Mouse (Mus musculus) G1E-ER4 (cell line): ENCODE data around the gene Vmn1r196. TPM values are rescaled to one million over a fixed set of nuclear protein-coding genes. Genes with fewer than 3 reads are reported as not detected.
"Not testable (repeated sequence)": the region's sequence is repeated elsewhere in the genome, so short reads cannot be mapped to it uniquely, and the experiment has no call there.

Experiments used
- GATA1 ChIP-seq: IDR thresholded peaks from one replicate; pipeline ENCODE4 v1.8.0; 2012; ENCODE audit warnings: low read length, inconsistent platforms
- polyA plus RNA-seq: library from polyadenylated mRNA; stranded (reverse); fragments of >175 nt; gene quantifications from 2 replicates; pipeline ENCODE4 v1.2.3, GENCODE M21; 2012

Vmn1r196 gene
- not detected in 2 replicates for polyA plus RNA-seq

- no peak for TF ChIP-seq GATA1
Observed at GRCm38 (mm10) chr13:22289620-22290019, at the start of gene Vmn1r196. Vmn1r196 (plus strand) TSS chr13:22289920.

GRCm38 (mm10) chr13:22243915-22244314 is 45.8 kb upstream of the Vmn1r196 start, which contains the start of gene Vmn1r194:
Vmn1r194 (plus strand) TSS chr13:22244215.
- TF ChIP-seq GATA1 = no peak

GRCm38 (mm10) chr13:22270222-22270621 is 19.5 kb upstream of the Vmn1r196 start, which contains the start of gene Vmn1r195:
Vmn1r195 (plus strand) TSS chr13:22270522.
- TF ChIP-seq GATA1 = not testable (repeated sequence)

- no peak for TF ChIP-seq GATA1
Observed at GRCm38 (mm10) chr13:22271721-22272120, 18.0 kb upstream of the Vmn1r196 start.

- no peak for TF ChIP-seq GATA1
Observed at GRCm38 (mm10) chr13:22284578-22284977, 5.1 kb upstream of the Vmn1r196 start.

- TF ChIP-seq GATA1 = no peak
Observed at GRCm38 (mm10) chr13:22315361-22315760, 25.6 kb downstream of the Vmn1r196 start.

- TF ChIP-seq GATA1 = no peak
Observed at GRCm38 (mm10) chr13:22317366-22317765, 27.6 kb downstream of the Vmn1r196 start.

GRCm38 (mm10) chr13:22320091-22320490 is 30.4 kb downstream of the Vmn1r196 start:
- TF ChIP-seq GATA1 = no peak

- TF ChIP-seq GATA1 = no peak
Observed at GRCm38 (mm10) chr13:22324289-22324688, 34.6 kb downstream of the Vmn1r196 start, which contains the start of gene Vmn1r197. Vmn1r197 (plus strand) TSS chr13:22324589.

GRCm38 (mm10) chr13:22333269-22333668 is 43.5 kb downstream of the Vmn1r196 start:
- no peak for TF ChIP-seq GATA1

- no peak for TF ChIP-seq GATA1
Observed at GRCm38 (mm10) chr13:22335565-22335964, 45.8 kb downstream of the Vmn1r196 start.

Other genes starting within 250 kb of the Vmn1r196 start
- gene Hist1h4i, start 248.6 kb upstream of the Vmn1r196 start, polyA plus RNA-seq = 14.0 and 14.4 TPM in 2 replicates
- 29.1 and 41.5 TPM in 2 replicates for gene Hist1h2ag, start 247.0 kb upstream of the Vmn1r196 start, polyA plus RNA-seq
- 16.2 and 22.5 TPM in 2 replicates for gene Hist1h2bj, start 246.7 kb upstream of the Vmn1r196 start, polyA plus RNA-seq
- gene Vmn1r188, start 205.5 kb upstream of the Vmn1r196 start, polyA plus RNA-seq = not detected in 2 replicates
- not detected in 2 replicates for gene Vmn1r189, start 184.1 kb upstream of the Vmn1r196 start, polyA plus RNA-seq
- not detected in 2 replicates for gene Vmn1r191, start 106.0 kb upstream of the Vmn1r196 start, polyA plus RNA-seq
- gene Vmn1r192, start 98.8 kb upstream of the Vmn1r196 start, polyA plus RNA-seq = not detected in 2 replicates
- gene Vmn1r193, start 66.8 kb upstream of the Vmn1r196 start, polyA plus RNA-seq = not detected in 2 replicates
- not detected in 2 replicates for gene Vmn1r194, start 45.7 kb upstream of the Vmn1r196 start, polyA plus RNA-seq
- not detected in 2 replicates for gene Vmn1r195, start 19.4 kb upstream of the Vmn1r196 start, polyA plus RNA-seq
- not detected in 2 replicates for gene Vmn1r197, start 34.7 kb downstream of the Vmn1r196 start, polyA plus RNA-seq
- not detected in 2 replicates for gene Vmn1r198, start 60.4 kb downstream of the Vmn1r196 start, polyA plus RNA-seq
- not detected in 2 replicates for gene Vmn1r199, start 89.9 kb downstream of the Vmn1r196 start, polyA plus RNA-seq
- not detected in 2 replicates for gene Vmn1r200, start 100.5 kb downstream of the Vmn1r196 start, polyA plus RNA-seq
- not detected in 2 replicates for gene Vmn1r201, start 182.0 kb downstream of the Vmn1r196 start, polyA plus RNA-seq
- not detected in 2 replicates for gene Vmn1r202, start 215.5 kb downstream of the Vmn1r196 start, polyA plus RNA-seq
- not detected in 2 replicates for gene Vmn1r203, start 228.2 kb downstream of the Vmn1r196 start, polyA plus RNA-seq